Mouse (Mus musculus): ENCODE results near the gene Rgma. TPM values are rescaled to one million over a fixed set of nuclear protein-coding genes. Genes with fewer than 3 reads are reported as not detected.

The Rgma gene
- total and polyA plus RNA-seq, 3 experiments = 0.04 to 0.07 TPM; not detected in 1

DNA sequence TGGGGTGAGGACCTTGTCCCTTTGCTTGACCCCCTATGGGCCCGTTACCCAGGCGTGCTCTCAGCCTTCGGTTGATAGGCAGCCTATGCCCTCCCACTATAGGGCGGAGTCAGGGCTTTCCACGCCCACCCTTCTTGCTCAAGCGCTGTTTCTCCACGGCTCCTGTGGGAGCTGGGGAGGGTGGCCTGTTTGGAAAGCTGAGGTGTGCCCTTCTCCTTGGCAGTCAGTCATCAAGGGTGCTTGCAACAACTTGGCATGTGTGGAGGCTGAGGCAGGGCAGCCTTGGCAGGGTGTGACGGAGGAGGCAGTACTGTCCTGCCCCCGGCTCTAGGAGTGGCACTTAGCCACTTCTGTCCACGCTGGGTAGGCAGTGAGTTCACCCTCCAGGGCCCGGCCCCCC lies 23.0 kb downstream of the Rgma start:
- H3K9me3 ChIP-seq (replicated peaks; ENCODE audit: low read length) = no peaks in the 10 kb centered on the region
- no peaks in the 10 kb centered on the region for H3K79me2 ChIP-seq (replicated peaks; ENCODE audit: control insufficient read depth, extremely low read depth, insufficient read depth, poor library complexity, severe bottlenecking)
- no peak overlapping the region for H3K9ac ChIP-seq (ENCODE audit: insufficient read depth, low read depth)
- dilution Hi-C loops (cut with MboI; ENCODE audit: extremely low pct_ligation_motif_present, extremely low pct_unique_long_range_greater_than_20kb, low sequenced_read_pairs) (no loop called here), in situ Hi-C loops (cut with MboI; ENCODE audit: low pct_ligation_motif_present, low pct_unique_long_range_greater_than_20kb, low sequenced_read_pairs) (loop anchor here (25.0 kb wide), 1 partner anchor 1011 kb away; no protein-coding TSS in a partner anchor)
- H3K4me3 ChIP-seq (replicated peaks in 1 of 3; ENCODE audit: low read depth in 2 of 3, low read length in 2 of 3, poor library complexity in 1 of 3) = no peak overlapping the region
- H3K36me3 ChIP-seq (replicated peaks in 1 of 2; ENCODE audit: control insufficient read depth in 1 of 2, insufficient read depth in 1 of 2, low read length in 1 of 2) = no peaks in the 10 kb centered on the region
- H3K27ac ChIP-seq (ENCODE audit: insufficient read depth, low read depth) = no peak overlapping the region
- no peak overlapping the region for H3K4me2 ChIP-seq (ENCODE audit: insufficient read depth, low read depth, poor library complexity, severe bottlenecking)
- TF ChIP-seq MAFK (IDR thresholded peaks at IDR 0.05; ENCODE audit: insufficient replicate concordance, low read length) (no peak), RCOR1 (conservative IDR thresholded peaks at IDR 0.05; ENCODE audit: low read depth, low read length) (no peak), JUND (conservative IDR thresholded peaks at IDR 0.05; ENCODE audit: low read depth, low read length) (no peak), USF1 (IDR thresholded peaks at IDR 0.05; ENCODE audit: low read depth, low read length) (no peak), TCF12 (IDR thresholded peaks at IDR 0.05; ENCODE audit: low read depth, low read length) (no peak), POLR2A (IDR thresholded peaks at IDR 0.05; ENCODE audit: low read depth, low read length) (no peak), BHLHE40 (IDR thresholded peaks at IDR 0.05; ENCODE audit: low read depth, low read length) (no peak), POLR2AphosphoS2 (IDR thresholded peaks at IDR 0.05; ENCODE audit: low read depth, low read length) (no peak), CTCF (conservative IDR thresholded peaks at IDR 0.05 in 1 of 2, IDR thresholded peaks at IDR 0.05 in 1 of 2; ENCODE audit: low read depth in 2 of 2, low read length in 2 of 2) (no peak), MAZ (IDR thresholded peaks at IDR 0.05; ENCODE audit: low read depth, low read length) (no peak), E2F4 (IDR thresholded peaks at IDR 0.05; ENCODE audit: insufficient replicate concordance, low read depth, low read length) (no peak)
- H3K27me3 ChIP-seq (replicated peaks) = peaks cover 23% of the 10 kb centered on the region
- H3K4me1 ChIP-seq (ENCODE audit: control insufficient read depth in 1 of 2, insufficient read depth in 2 of 2) = peaks cover 3 to 11% of the 10 kb centered on the region in 2 experiments; a peak in 3 of 4 replicates
- no peak for DNase-seq (ENCODE audit: extremely low read depth)

DNA sequence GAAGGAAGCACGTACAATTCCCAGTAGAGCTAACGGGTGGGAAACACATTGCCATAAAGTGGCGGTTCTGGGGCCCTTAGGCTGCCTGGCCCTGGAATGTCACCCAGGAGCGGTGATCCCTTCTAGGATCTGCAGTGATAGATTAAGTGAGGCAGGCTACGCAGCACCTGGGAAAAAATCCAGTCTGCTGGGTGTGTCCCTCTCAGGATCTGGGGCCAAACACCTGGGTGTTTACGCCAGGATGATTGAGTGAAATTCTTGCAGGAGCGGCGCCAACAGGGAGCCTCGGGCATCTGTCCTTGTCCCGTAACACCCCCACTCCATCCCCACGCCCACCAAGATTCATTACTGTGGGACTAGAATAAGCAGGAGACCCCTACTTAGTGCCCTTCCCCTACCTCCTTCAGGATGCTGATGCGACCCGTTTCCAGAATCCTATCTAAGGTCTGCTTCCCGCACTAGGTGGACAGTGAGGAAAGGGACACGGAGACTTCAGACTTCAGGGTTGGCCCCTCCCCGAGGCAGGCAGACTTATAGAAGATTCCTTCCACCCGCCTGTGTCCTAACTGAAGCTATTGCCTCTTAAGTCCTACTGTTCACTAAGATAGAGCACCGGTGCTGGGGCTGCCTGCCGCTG lies 23.6 kb downstream of the Rgma start:
- Histone ChIP-seq H3K4me2 (ENCODE audit: insufficient read depth, low read depth, poor library complexity, severe bottlenecking) (peak overlapping the region; percentile 67), H3K27ac (ENCODE audit: insufficient read depth, low read depth) (no peak overlapping the region), H3K79me2 (replicated peaks; ENCODE audit: control insufficient read depth, extremely low read depth, insufficient read depth, poor library complexity, severe bottlenecking) (no peaks in the 10 kb centered on the region), H3K36me3 (replicated peaks in 1 of 2; ENCODE audit: control insufficient read depth in 1 of 2, insufficient read depth in 1 of 2, low read length in 1 of 2) (no peaks in the 10 kb centered on the region), H3K4me1 (ENCODE audit: control insufficient read depth in 1 of 2, insufficient read depth in 2 of 2) (peaks cover 3 to 11% of the 10 kb centered on the region in 2 experiments; a peak in 3 of 4 replicates), H3K9me3 (replicated peaks; ENCODE audit: low read length) (no peaks in the 10 kb centered on the region), H3K27me3 (replicated peaks) (peaks cover 19% of the 10 kb centered on the region), H3K4me3 (replicated peaks in 1 of 3; ENCODE audit: low read depth in 2 of 3, low read length in 2 of 3, poor library complexity in 1 of 3) (peak overlapping the region in 1 of 3 experiments; percentile 32), H3K9ac (ENCODE audit: insufficient read depth, low read depth) (no peak overlapping the region)
- no peak for DNase-seq (ENCODE audit: extremely low read depth)
- in situ Hi-C loops (cut with MboI; ENCODE audit: low pct_ligation_motif_present, low pct_unique_long_range_greater_than_20kb, low sequenced_read_pairs) = loop anchor here (25.0 kb wide), 1 partner anchor 1012 kb away; no protein-coding TSS in a partner anchor
- dilution Hi-C loops (cut with MboI; ENCODE audit: extremely low pct_ligation_motif_present, extremely low pct_unique_long_range_greater_than_20kb, low sequenced_read_pairs) = no loop called here
- TF ChIP-seq ZC3H11A (IDR thresholded peaks at IDR 0.05; ENCODE audit: low read depth, low read length) (no peak), TCF12 (IDR thresholded peaks at IDR 0.05; ENCODE audit: low read depth, low read length) (no peak), CTCF (conservative IDR thresholded peaks at IDR 0.05 in 1 of 2, IDR thresholded peaks at IDR 0.05 in 1 of 2; ENCODE audit: low read depth in 2 of 2, low read length in 2 of 2) (no peak), ZNF384 (IDR thresholded peaks at IDR 0.05; ENCODE audit: low read depth, low read length) (no peak), IRF4 (IDR thresholded peaks at IDR 0.05; ENCODE audit: low read depth, low read length) (no peak), MEF2A (IDR thresholded peaks at IDR 0.05; ENCODE audit: borderline replicate concordance, low read depth, low read length) (no peak), SIN3A (IDR thresholded peaks at IDR 0.05; ENCODE audit: low read length) (no peak), RCOR1 (conservative IDR thresholded peaks at IDR 0.05; ENCODE audit: low read depth, low read length) (no peak), NRF1 (IDR thresholded peaks at IDR 0.05; ENCODE audit: low read depth, low read length) (no peak), ELF1 (IDR thresholded peaks at IDR 0.05; ENCODE audit: low read depth, low read length) (no peak), ETS1 (conservative IDR thresholded peaks at IDR 0.05; ENCODE audit: low read depth, low read length) (no peak)
